Mouse (Mus musculus) layer of hippocampus, adult 8-10 months (tissue): ENCODE measurements around the gene Phf20. TPM values are rescaled to one million over a fixed set of nuclear protein-coding genes. Genes with fewer than 3 reads are reported as not detected.

Experiments used
- microRNA-seq, 2 experiments: library from miRNA; unstranded; fragments of <30 nt; microRNA quantifications; one replicate each; pipeline ENCODE4 v1.2.0; 2022
- total RNA-seq, 4 experiments: library from RNA; stranded (reverse); gene quantifications; 2 replicates each; pipeline ENCODE4 v1.2.4; 2022

Gene Phf20
- total RNA-seq, 4 experiments from 2014 or later, result 98.7 to 122 (median 109) TPM

Small RNA genes lying within 50 kb of the gene (microRNA-seq; reads per million reads assigned to microRNA genes)
- 0 reads per million in 2 experiments for gene Gm22759

Other genes starting within 250 kb of the Phf20 start
- gene Cep250, start 240.0 kb upstream of the Phf20 start, total RNA-seq, result 10 to 100 TPM; 21.9 to 24.9 (median 24.5) TPM
- gene 6430550D23Rik, start 188.5 kb upstream of the Phf20 start, total RNA-seq, result 1 to 10 TPM in 3 of 4 experiments, under 1 TPM in 1; 0.97 to 3.0 (median 2.0) TPM
- 100 to 1,000 TPM; 182 to 233 (median 213) TPM for gene Ergic3, start 188.4 kb upstream of the Phf20 start, total RNA-seq
- not detected for gene Fer1l4, start 143.5 kb upstream of the Phf20 start, total RNA-seq
- 1 to 10 TPM; 3.3 to 4.7 (median 4.2) TPM for gene Spag4, start 131.3 kb upstream of the Phf20 start, total RNA-seq
- 10 to 100 TPM; 31.2 to 34.6 (median 33.0) TPM for gene Cpne1, start 84.5 kb upstream of the Phf20 start, total RNA-seq
- gene Rbm12, start 84.5 kb upstream of the Phf20 start, total RNA-seq, result 10 to 100 TPM; 25.4 to 37.4 (median 33.1) TPM
- 10 to 100 TPM; 17.8 to 23.4 (median 20.3) TPM for gene Gm28036, start 69.4 kb upstream of the Phf20 start, total RNA-seq
- gene Romo1, start 52.4 kb upstream of the Phf20 start, total RNA-seq, result 100 to 1,000 TPM in 3 of 4 experiments, 10 to 100 TPM in 1; 99.4 to 184 (median 132) TPM
- 10 to 100 TPM; 39.0 to 54.5 (median 44.0) TPM for gene Nfs1, start 52.3 kb upstream of the Phf20 start, total RNA-seq
- gene Rbm39, start 16.2 kb upstream of the Phf20 start, total RNA-seq, result 100 to 1,000 TPM; 305 to 360 (median 339) TPM
- 1 to 10 TPM; 4.8 to 7.1 (median 6.8) TPM for gene Cnbd2, start 115.8 kb downstream of the Phf20 start, total RNA-seq
- gene Scand1, start 116.2 kb downstream of the Phf20 start, total RNA-seq, result 10 to 100 TPM; 59.9 to 80.3 (median 72.3) TPM
- gene Epb41l1, start 224.4 kb downstream of the Phf20 start, total RNA-seq, result 100 to 1,000 TPM; 322 to 352 (median 336) TPM